Mouse (Mus musculus): Measurements from ENCODE around the gene Abca1. TPM values are rescaled to one million over a fixed set of nuclear protein-coding genes. Genes with fewer than 3 reads are reported as not detected.

The Abca1 gene
- polyA plus RNA-seq (2015; fragmentation: Nextera tagmentation; extraction: Ambion mirVana): 2.9 and 4.6 TPM in 2 replicates

DNA sequence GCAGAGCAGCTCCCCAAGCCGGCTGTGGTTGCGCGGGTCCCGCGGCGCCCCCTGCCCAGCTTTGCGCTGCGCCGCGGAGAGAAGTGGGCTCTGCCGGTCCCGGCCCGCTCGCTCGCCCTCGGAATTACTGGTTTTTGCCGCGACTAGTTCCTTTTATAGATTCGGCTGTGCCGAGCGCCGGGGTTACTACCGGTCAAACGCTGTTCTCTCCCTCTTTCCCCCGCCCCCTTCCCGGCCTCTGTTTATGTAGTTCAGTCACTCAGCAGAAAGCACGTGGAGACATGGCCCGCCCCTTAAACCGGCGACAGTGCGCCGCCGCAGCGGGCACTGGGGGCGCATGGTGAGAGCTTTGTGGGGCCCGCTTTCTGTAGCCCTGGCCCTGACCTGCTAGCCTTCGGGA is at the start of gene Abca1:
Gene Abca1, minus strand, starts transcription at position 129 of the 400 bp plus-strand sequence.
- DNase-seq (ENCODE audit: low spot score): peak; percentile 85

DNA sequence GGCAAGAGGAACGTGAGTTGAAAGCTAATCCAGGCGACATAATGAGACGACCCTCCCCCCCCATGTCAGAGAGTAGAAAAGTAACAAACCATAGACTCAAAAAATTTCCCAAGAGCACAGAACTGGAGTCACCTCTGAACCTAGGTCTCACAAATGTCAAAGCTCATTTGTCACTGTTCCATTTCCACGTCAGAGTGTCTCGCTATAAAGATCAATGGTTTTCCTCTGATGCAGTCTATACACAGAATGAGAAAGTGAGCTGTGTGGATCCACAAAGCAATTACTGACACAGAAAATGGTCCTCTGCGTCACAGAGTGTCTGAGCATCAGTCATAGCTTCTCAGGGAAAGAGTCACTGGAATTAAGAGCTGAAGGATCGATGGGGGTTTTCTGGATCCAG is 44.8 kb upstream of the Abca1 start:
- DNase-seq (ENCODE audit: low spot score): no peak

DNA sequence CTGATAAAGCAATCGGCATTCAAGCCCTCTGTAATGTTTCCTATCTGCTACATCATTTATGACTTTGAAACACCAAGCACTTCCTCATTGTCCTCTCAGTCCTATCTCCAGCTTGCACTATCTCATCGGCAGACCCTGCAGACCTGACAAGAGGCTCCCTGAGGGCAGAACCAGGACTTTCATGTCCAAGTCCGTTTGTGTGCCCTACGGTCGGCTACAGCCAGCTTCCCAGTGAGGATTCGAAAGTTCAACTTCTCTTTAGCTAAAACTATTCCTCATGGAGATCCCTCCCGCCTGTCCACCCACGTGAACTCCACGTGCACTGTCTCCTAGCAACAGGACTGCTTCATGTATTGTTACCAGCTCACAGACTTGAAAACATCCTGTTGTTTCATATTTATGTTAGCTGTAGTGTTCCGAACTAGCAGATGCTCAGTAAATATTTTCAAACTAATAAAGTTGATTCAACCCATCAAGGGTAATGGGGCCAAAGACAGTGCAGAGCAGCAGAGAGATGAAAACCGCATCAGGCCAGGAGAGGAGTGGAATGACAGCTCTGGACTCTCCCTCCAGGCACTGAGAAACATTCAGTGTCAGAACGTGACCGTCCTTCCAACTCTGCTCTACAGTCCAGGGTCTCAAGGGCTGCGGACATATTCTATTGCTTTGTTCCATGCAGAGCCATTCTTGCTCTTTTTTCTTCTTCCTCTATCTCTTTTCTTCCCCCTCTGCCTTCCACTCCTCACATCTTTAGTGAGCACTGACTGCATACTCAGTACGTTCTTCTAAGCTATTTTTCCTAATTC is 44.1 kb upstream of the Abca1 start:
- no peak for DNase-seq (ENCODE audit: low spot score)

DNA sequence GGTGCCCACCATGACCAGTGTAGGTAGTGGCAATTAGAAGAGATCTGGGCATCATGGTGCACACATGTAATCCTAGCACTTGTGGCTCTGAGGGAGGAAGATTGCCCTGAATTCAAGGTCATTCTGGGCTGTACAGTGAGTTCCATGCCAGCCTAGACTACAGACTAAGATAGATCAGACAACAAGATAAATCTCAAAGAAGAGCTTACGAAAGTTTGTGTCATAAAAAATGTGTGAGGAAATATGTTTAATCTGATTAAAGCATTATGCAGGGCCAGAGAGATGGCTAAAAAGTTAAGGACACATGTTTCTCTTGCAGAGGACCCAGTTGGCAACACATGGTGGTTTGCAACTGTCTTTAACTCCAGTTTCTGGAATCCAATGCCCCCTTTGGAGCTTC is 40.6 kb upstream of the Abca1 start:
- DNase-seq (ENCODE audit: low spot score): no peak

DNA sequence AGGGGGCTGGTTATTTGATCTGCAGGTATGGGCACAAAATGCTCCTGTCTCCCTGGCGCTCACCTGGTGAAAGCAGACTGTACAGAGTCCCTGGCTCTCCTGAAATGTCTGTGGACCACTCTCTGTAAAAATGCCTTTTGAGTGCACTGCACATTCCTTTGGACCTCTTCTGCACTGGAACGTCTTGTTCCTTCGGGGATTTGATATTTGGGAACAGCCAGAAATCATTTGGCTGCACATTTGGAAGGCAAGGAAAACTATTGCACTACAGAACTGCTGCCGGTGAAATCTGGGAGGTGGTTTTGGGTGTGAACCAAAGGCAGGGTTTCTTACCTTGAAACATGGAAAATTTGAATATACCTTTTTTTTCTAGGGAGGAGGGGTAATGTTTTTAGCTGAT is 38.1 kb upstream of the Abca1 start:
- no peak for DNase-seq (ENCODE audit: low spot score)

DNA sequence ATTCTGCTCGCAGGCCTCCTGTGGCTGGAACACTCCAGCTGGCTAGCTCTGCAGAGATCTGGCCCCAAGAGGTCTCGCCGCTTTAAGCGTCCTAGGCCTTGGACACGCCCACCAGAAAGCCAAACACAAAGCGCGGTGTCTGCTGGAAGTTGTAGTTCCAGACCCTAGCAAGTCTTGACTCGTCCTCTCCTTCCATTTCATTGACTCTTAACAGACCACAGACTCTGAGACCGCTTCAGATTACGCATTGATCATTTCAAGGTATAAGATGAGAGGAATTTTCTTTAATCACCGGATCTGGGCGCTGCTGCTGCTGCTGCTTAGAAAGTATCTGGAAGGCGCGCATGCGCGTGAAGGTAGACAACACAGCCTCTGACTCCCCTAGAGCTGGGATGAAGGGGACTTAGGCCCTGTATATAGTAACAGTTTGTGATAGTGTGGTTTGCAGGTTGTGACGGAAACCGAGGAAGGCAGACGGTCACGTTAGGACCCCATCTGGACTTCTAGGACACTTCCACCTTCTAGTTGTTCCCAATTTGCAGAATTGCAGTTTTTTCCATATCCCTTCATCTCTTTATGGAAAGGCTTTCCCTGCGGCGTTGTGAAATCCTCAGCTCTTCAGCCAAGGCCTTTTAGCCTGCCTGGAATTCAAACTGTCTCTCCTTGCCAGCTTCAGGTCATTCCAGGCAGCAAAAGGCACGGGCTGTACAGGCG is 36.5 kb upstream of the Abca1 start:
- DNase-seq (ENCODE audit: low spot score): peak; percentile 86

DNA sequence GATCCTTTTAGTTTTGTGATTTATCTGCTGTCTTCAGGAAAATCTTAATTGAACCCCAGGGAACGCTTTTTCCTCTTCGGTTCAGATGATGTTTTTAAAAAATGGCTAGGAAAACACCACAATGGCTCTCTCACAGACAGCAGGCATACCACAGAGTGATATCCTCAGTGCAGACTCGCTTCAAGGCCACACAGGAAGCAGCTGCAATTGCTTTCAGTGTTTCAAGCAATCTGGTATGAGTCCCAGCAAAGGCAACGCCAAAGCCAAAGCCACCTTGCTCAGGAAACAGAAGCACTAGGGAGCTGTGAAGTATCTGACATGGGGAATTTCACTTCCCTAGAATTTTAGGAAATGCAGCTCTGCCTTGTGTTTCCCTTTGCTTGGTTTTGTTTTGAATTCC is 27.4 kb upstream of the Abca1 start:
- peak; percentile 62 for DNase-seq (ENCODE audit: low spot score)

DNA sequence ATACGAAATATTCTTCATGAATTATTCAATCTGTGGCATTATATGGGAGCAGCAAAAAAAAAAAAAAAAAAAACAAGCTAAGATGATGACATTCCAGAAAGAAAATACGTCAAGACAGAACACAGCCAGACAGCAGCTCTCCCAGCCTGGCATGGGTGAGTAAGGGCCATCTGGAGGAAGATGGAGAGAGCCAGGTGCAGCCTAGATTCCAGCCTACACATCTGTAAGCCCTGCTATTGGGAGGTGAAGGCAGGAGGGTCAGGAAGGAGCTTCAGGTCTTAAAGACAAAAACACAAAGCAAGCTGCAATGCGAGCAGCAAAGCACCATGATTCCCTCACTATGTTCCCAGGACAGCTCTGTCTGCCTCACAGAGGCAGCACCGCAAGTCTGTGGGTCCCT is 26.9 kb upstream of the Abca1 start:
- DNase-seq (ENCODE audit: low spot score): peak; percentile 27

DNA sequence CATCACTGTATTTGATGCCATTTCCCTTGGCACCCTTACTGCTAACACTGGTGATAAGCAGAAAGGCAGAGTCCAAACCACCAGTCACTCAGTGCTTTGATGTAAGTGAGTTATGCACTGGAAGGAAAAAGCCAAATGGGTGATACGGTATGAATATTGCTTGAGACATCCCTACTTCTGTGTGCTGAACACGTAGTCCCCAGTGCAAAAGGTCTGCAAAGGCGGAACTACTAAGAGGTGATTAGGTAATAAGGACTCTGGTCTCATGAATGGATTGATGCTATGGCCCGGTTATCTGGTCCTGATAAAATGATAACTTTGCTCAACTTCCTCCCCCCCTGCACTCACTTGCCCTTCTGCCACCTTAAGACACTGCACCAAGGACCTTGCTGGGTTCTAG is 26.4 kb upstream of the Abca1 start:
- DNase-seq (ENCODE audit: low spot score): no peak

DNA sequence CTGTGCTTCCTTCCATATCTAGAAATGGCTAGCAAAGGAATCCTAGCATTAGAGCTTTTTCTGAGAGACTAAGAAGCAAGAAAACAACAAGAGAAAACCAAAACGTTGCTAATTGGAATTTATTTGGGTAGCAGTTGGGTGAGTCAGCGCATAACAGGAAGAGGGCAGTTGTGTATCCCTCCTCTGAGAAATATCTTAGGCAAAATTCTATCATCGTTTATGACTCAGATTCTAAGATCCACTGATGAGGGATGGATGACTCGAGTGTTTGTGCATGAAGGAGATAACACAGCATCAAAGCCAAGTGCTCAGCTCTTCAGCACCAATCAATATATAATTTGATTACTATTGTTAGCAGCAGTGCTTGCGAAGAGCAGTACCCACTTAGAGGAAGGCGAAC is 21.8 kb upstream of the Abca1 start:
- DNase-seq (ENCODE audit: low spot score): no peak

DNA sequence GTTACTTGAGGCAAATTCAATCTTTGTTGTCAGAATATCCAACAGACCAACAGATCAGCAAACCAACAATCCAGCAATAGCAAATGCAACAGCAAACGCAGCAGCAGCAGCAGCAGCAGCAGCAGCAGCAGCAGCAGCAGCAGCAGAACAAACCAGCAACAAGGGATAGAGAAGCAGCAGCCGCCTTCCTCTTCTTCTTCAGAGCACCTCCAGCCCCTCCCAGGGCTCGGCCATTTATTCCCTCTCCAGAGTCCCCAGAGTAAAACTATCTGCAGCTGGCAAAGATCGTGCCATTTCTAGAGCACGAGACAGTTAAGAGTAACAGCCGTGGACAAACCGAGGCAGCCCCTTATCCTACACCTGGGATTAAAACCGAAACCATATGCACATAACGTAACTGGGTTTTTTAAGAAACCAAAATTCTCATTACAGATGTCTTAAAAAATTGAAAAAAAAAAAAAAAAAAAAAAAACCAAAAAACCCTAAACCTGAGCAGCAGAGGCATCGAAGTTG is 19.7 kb upstream of the Abca1 start:
- DNase-seq (ENCODE audit: low spot score): no peak

DNA sequence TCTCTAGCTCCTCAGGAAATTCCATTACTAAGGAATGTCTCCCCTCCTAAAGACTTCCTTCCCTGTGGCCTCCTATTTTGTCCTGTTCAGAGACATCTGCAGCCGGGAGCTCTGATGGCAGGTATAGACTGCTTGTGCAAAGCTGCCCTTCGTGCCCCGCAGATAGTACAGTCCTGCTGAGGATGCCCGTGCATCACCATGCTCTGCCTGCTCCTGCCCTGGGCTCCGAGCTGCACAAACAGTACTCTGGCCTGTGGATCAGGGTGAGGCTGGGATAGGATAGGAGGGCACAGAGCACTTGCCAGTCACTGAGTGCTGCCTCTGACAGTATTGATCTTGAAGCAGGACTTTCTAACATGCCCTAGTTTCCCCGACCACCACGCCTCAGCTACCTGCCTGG is 18.8 kb upstream of the Abca1 start:
- DNase-seq (ENCODE audit: low spot score): no peak

DNA sequence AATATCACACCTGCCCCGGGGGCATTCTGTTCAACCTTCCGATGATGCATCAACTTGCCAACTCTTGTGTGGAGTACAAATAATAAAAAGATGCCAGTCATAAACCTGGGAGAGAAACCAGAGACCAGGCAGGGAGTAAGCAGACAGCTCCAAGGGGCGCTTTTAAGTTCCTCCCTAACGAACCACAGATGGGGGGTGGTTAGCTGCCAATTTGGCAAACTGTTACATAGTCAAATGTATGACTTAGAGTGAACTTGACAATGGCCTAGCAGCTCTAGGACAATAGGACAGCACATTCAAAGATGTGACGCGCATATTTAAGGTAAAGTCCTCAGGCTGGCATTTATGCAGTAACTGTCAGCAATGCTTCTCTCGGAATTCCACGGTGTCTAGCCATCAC is 18.0 kb upstream of the Abca1 start:
- no peak for DNase-seq (ENCODE audit: low spot score)

DNA sequence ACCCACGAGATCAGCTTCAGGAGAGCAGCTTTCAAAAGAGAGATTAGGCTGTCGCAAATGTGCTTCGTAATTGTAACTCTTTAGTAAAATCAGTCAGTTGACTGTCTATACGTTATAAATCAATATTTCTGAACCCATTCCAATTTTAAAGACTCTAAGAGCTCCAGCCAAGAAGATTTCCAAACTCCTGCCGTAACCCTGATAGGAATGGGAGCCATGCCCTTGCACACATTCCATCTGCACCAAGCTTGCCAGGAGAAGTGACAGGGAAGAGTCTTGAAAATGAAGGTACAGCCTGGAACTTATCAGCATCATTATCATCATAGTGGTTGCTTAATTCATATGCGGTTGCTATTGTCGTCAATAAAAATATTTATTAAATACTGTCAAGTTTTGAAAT is 15.2 kb upstream of the Abca1 start:
- DNase-seq (ENCODE audit: low spot score): no peak

DNA sequence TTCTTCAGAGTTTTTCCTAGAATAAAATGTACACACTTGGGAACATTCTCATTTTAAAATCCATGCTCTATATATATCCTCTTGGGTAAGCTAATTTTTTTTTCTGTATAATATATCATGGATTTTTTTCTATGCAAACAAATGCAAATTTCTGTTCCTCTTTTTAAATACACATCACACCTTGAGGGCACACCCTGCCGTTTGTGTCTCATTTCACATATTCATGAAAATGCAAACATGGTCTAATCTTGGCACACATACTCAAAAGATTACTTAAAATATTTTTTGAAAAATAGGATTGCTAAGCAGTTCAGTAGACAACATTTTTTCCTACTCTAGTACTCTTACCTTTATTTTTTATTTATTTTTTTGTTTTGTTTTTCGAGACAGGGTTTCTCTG is 10.7 kb upstream of the Abca1 start:
- DNase-seq (ENCODE audit: low spot score): no peak

DNA sequence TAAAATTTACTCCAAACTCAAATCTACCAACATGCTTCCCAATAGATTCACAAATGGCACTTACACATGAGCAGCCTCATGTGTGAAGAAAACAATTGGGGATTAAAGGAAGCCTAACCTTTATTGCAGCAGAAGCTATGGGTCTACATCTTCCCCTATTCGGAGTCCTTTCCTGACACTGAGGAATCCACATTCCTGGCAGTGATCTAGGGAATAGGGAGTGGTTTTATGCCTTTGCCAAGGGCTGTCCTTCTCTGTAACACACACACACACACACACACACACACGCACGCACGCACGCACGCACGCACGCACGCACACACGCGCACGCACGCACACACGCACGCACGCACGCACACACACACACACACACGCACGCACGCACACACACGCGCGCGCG is 5.5 kb upstream of the Abca1 start:
- DNase-seq (ENCODE audit: low spot score): no peak

DNA sequence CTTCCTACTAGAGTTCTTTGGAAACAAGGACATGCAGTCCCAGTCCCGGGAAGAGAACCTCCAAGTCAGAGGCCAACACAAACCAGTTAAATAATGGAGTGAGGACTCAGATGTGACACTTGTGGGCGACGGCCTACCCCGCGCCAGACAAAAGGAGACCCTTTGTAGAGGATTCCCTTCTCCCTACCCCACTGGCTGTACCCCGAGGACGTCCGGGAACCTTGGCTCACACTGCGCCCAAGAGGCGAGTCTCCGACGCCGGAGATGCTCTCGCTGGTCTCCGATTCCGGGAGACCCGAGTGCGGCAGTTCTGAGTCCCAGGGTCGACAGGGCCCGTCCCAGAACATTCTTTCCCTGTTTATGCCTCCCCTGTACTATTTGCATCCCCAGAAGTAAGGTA is 519 bp downstream of the Abca1 start:
- peak; percentile 21 for DNase-seq (ENCODE audit: low spot score)

DNA sequence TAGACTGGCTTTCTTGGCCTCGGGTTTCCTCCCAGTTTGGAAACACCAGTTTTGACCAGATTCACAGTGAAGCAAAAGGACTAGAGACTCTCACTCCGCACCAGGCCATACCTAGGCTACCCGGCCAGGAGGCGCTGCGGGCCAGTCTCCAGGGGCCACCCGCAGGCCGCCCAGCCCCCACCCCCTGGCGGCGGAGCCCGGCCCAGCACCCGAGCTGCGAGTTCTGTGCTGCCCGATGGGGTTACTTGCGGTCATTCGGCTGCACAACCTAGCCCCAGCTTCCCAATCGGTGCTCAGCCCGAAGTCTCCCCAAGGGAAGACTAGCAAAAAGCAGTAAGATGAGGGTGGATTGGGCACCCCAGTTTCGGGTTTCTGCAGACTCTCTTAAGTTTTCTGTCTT is 1.1 kb downstream of the Abca1 start:
- DNase-seq (ENCODE audit: low spot score): peak; percentile 59

DNA sequence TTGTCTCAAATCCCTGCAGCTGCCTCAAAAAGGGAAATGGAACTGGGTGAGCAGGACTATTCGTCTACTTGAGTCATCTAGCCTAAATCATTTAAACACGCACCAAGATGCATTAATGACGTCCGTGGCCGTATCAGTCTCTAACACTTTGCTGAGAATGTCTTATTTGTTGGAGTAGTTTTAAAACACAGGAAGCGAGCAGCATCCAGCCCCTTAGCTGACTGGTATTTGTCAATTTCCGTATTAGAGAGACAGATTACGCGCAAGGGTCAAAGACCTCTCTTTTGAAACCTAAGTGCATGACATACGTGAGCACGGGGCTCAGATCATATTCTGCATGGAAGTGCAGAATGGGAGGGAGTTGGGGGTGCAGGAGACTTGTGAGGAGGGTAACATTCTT is 4.2 kb downstream of the Abca1 start:
- DNase-seq (ENCODE audit: low spot score): no peak

DNA sequence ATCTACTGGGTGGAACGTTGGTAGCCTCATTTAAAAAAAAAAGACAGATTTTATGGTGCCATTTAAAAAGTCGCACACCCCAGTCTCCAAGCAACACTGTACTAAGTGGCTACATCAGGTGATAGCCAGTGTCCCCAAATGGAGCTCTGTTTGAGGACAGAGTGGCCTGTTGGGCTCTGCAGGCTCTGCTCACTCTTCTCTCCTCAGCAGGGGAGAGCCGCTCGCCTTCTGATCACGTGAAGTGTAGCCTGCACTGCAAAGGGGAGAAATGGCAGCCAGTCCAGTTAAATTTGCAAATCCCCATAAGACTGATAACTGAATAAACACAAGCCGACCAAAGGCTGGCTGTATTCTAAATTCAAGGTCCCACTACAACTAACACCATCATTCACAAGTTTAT is 6.0 kb downstream of the Abca1 start:
- no peak for DNase-seq (ENCODE audit: low spot score)

DNA sequence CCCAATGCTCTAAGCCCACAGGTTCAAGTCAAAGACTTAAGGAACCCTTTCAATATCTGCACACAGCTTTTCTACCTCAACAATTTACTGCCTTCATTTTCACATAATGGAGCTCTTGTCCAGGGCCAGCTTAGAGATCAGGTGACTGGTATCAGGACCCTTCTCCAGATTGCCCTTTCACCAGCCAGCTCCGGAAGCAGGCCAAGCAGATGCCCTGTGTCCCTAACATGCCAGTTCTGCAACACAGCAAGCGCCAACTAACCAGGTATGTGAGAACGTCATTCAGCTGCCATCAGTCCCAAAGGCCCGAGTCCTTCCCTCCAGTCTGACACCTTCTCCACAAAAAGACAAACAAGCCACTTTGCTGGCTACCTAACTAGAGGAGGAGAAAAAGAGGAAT is 6.6 kb downstream of the Abca1 start:
- DNase-seq (ENCODE audit: low spot score): no peak

DNA sequence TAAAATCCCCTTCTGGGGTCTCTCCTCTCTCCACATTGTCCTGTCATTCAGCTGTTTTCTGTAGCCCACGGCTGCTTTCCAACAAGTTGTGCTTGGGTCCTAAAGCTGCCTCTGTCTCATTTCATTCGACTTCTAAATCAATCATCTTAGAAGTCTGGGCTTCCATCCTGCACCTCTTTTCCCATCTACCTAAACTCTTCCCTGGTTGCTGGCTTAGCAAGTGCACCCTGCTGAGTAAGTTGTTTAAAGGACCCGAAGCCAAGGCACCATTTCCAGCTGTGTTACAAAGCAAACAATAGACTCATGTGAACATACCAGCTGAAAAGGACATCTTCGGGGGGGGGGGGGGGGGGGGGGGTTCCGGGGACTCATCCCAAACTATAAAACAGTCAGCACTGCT is 7.0 kb downstream of the Abca1 start:
- DNase-seq (ENCODE audit: low spot score): no peak

DNA sequence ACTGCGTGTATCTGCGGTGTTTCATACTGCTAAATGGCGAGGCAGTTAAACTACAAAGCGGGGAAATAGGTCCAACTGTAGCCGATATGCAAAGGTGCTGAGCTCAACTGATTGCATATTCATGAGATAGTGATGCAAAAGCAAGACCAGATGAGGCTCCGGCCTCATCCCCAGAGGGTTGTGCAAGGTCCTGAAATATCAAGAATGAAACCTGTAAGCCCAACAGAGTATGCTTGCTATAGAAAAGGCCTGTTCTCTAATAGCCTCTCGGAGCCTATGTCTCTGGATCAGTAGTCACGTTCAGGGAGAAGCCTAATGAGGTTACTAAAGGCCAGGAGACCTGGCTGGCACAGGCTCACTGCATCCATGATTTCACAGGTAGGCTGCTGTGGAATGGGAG is 9.2 kb downstream of the Abca1 start:
- DNase-seq (ENCODE audit: low spot score): no peak

All from thymus, postnatal 0 days (tissue).